Mouse (Mus musculus): ENCODE measurements around the gene Inca1.

The Inca1 gene

GRCm38 (mm10) chr11:70669582-70670345, 30.2 kb downstream of the Inca1 start:
- peak; percentile 85 for DNase-seq (ENCODE audit: low spot score)

GRCm38 (mm10) chr11:70668771-70669505, 31.0 kb downstream of the Inca1 start, which contains the start of gene Spag7:
Spag7 (minus strand) TSS chr11:70669416.
- DNase-seq (ENCODE audit: low spot score): peak; percentile 98

GRCm38 (mm10) chr11:70668335-70668770, 31.6 kb downstream of the Inca1 start:
- DNase-seq (ENCODE audit: low spot score): no peak

- DNase-seq (ENCODE audit: low spot score): no peak
Measured at GRCm38 (mm10) chr11:70667271-70668150, 32.4 kb downstream of the Inca1 start.

GRCm38 (mm10) chr11:70666687-70667086, 33.3 kb downstream of the Inca1 start:
- DNase-seq (ENCODE audit: low spot score): no peak

GRCm38 (mm10) chr11:70664741-70665140, 35.2 kb downstream of the Inca1 start:
- DNase-seq (ENCODE audit: low spot score): no peak

- no peak for DNase-seq (ENCODE audit: low spot score)
Measured at GRCm38 (mm10) chr11:70663957-70664356, 36.0 kb downstream of the Inca1 start.

GRCm38 (mm10) chr11:70663101-70663500, 36.9 kb downstream of the Inca1 start:
- DNase-seq (ENCODE audit: low spot score): no peak

GRCm38 (mm10) chr11:70660571-70660970, 39.4 kb downstream of the Inca1 start:
- no peak for DNase-seq (ENCODE audit: low spot score)

- no peak for DNase-seq (ENCODE audit: low spot score)
Measured at GRCm38 (mm10) chr11:70658942-70659341, 41.0 kb downstream of the Inca1 start.

- no peak for DNase-seq (ENCODE audit: low spot score)
Measured at GRCm38 (mm10) chr11:70658521-70658920, 41.4 kb downstream of the Inca1 start.

GRCm38 (mm10) chr11:70657991-70658390, 42.0 kb downstream of the Inca1 start:
- DNase-seq (ENCODE audit: low spot score): no peak

GRCm38 (mm10) chr11:70657573-70657972, 42.4 kb downstream of the Inca1 start:
- no peak for DNase-seq (ENCODE audit: low spot score)

- DNase-seq (ENCODE audit: low spot score): no peak
Measured at GRCm38 (mm10) chr11:70656964-70657363, 43.0 kb downstream of the Inca1 start, which contains the start of gene Eno3. Eno3 (plus strand) TSS chr11:70657202.

GRCm38 (mm10) chr11:70656456-70656927, 43.5 kb downstream of the Inca1 start:
- peak; percentile 31 for DNase-seq (ENCODE audit: low spot score)

- peak; percentile 43 for DNase-seq (ENCODE audit: low spot score)
Measured at GRCm38 (mm10) chr11:70655571-70656455, 44.1 kb downstream of the Inca1 start.

- peak; percentile 80 for DNase-seq (ENCODE audit: low spot score)
Measured at GRCm38 (mm10) chr11:70654923-70655570, 44.9 kb downstream of the Inca1 start.

- peak; percentile 83 for DNase-seq (ENCODE audit: low spot score)
Measured at GRCm38 (mm10) chr11:70654198-70654922, 45.6 kb downstream of the Inca1 start, which contains the start of gene Pfn1. Pfn1 (minus strand) TSS chr11:70654644.

- peak; percentile 78 for DNase-seq (ENCODE audit: low spot score)
Measured at GRCm38 (mm10) chr11:70653345-70654197, 46.4 kb downstream of the Inca1 start.
